Mouse (Mus musculus): ENCODE data around the gene R3hdm2.

- TF ChIP-seq POLR2A (IDR thresholded peaks at IDR 0.05; ENCODE audit: insufficient read depth, low read depth, low read length) (no peak), CTCF (IDR thresholded peaks at IDR 0.05; ENCODE audit: insufficient read depth, low read depth, low read length) (no peak)
Measured at GRCm38 (mm10) chr10:127351285-127351595, 28.9 kb upstream of the R3hdm2 start.
